Mouse (Mus musculus): ENCODE results near the gene Gucy2c. TPM values are rescaled to one million over a fixed set of nuclear protein-coding genes. Genes with fewer than 3 reads are reported as not detected.

Gucy2c gene
- polyA plus RNA-seq, 1 experiment, result 0.31 TPM

DNA sequence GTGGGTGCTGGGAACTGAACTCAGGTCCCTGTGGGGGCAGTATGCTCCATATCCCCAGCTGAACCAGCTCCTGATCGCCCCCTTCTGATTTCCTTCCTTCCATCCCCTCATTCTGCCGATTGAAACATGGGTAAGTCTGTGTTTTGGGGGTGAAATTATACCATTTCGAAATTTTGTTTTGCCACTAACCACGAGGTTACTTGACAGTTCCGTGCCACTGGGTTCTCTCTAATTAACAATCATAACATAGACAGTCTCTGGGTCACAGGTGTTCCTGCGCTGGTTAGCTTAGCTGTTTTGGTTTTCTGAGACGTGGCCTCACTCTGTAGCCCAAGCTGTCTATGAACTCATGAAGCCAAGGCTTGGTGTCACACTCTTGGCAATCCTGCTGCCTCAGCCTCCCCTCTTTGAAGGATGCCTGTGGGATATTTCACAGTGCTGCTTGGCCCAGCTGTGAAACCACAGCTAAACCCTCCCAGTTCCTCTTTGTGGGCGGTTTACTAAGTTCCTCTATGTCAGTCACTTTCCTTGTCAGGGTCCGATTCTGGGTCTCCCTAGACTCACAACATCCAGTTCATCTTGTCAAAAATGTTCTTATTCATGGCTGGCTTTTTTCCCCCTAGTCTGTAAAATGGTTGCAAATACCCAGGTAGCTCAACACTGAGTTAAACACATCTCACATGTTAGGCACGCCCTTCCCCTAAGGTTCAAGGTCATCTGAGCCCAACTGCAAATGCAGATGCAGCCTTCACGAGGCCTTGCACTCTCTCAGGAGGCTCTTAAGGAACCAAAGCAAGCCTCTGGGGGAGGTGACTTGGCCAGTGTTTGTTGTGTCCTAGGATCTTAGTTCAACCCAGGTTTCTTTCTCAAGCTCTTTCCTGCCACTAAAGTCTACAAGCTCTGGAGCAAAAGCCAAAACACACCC, 97.9 kb downstream of the Gucy2c start:
- H3K4me1 ChIP-seq (replicated peaks; ENCODE audit: control insufficient read depth, insufficient read depth, low read length), result peaks cover 5% of the 10 kb centered on the region
- H3K27me3 ChIP-seq (ENCODE audit: control insufficient read depth, insufficient read depth, low read length), result no peaks in the 10 kb centered on the region
- DNase-seq, result peak; percentile 22
- TF ChIP-seq CTCF (IDR thresholded peaks at IDR 0.05; ENCODE audit: borderline replicate concordance, control insufficient read depth, extremely low read depth, insufficient read depth, low read length, poor library complexity) (no peak), POLR2A (IDR thresholded peaks at IDR 0.05; ENCODE audit: control insufficient read depth, extremely low read depth, insufficient read depth, low read length, poor library complexity) (no peak)
- H3K36me3 ChIP-seq (ENCODE audit: control insufficient read depth, insufficient read depth, low read length), result no peaks in the 10 kb centered on the region
- 13% methylated on average over 11 of the region's 11 CpGs for WGBS
- H3K4me3 ChIP-seq (ENCODE audit: control insufficient read depth, insufficient read depth, low read length), result no peak overlapping the region
- peak overlapping the region; percentile 16; the same call in 1 of the 2 replicates for H3K27ac ChIP-seq (ENCODE audit: control insufficient read depth, insufficient read depth, low read length)

DNA sequence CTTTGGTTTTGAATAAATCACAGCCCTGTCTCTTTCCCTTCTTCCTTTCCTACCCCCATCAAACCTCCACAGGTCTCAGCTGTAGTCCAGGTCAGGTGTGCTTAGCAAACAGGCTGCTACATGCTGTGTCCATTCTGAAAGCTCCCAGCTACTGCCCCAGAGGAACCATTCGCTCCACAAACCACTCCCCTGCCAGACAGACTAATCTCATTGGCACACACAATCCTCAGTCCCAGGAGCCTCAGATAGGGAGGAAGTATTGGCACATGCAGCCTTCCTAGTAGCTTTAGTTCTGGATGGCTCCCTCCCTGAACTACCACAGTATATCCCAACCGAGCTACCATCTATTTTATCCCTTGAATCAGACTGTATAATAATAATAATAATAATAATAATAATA, 102.2 kb downstream of the Gucy2c start:
- TF ChIP-seq POLR2A (IDR thresholded peaks at IDR 0.05; ENCODE audit: control insufficient read depth, extremely low read depth, insufficient read depth, low read length, poor library complexity), result no peak
- TF ChIP-seq CTCF (IDR thresholded peaks at IDR 0.05; ENCODE audit: borderline replicate concordance, control insufficient read depth, extremely low read depth, insufficient read depth, low read length, poor library complexity), result no peak
- no peaks in the 10 kb centered on the region for H3K27me3 ChIP-seq (ENCODE audit: control insufficient read depth, insufficient read depth, low read length)
- WGBS, result 87% methylated on average over 2 of the region's 2 CpGs
- DNase-seq, result no peak
- no peaks in the 10 kb centered on the region for H3K36me3 ChIP-seq (ENCODE audit: control insufficient read depth, insufficient read depth, low read length)
- H3K4me1 ChIP-seq (replicated peaks; ENCODE audit: control insufficient read depth, insufficient read depth, low read length), result peaks cover 5% of the 10 kb centered on the region
- no peak overlapping the region for H3K27ac ChIP-seq (ENCODE audit: control insufficient read depth, insufficient read depth, low read length)
- no peak overlapping the region for H3K4me3 ChIP-seq (ENCODE audit: control insufficient read depth, insufficient read depth, low read length)

DNA sequence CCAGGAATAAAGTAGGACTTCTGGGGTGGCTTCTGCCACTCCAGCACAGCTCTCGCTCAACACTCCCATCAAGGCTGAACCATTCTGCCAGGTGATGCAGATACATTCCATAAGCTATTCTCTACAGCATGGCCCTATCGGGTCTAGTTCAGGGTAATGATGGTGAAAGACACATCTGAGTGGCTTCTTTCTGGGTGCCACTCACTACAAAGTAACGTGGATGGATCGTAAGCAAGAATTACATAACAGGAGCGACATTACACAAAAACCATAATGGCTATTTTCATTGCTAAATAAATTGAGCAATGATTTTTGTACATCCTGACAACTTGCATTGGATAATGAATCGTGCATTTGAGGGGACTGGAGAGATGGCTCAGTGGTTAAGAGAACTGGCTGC, 106.6 kb downstream of the Gucy2c start:
- TF ChIP-seq CTCF (IDR thresholded peaks at IDR 0.05; ENCODE audit: borderline replicate concordance, control insufficient read depth, extremely low read depth, insufficient read depth, low read length, poor library complexity) (no peak), POLR2A (IDR thresholded peaks at IDR 0.05; ENCODE audit: control insufficient read depth, extremely low read depth, insufficient read depth, low read length, poor library complexity) (no peak)
- no peak overlapping the region for H3K27ac ChIP-seq (ENCODE audit: control insufficient read depth, insufficient read depth, low read length)
- H3K4me1 ChIP-seq (replicated peaks; ENCODE audit: control insufficient read depth, insufficient read depth, low read length), result no peaks in the 10 kb centered on the region
- H3K36me3 ChIP-seq (ENCODE audit: control insufficient read depth, insufficient read depth, low read length), result no peaks in the 10 kb centered on the region
- 96% methylated on average over 6 of the region's 6 CpGs for WGBS
- no peaks in the 10 kb centered on the region for H3K27me3 ChIP-seq (ENCODE audit: control insufficient read depth, insufficient read depth, low read length)
- H3K4me3 ChIP-seq (ENCODE audit: control insufficient read depth, insufficient read depth, low read length), result no peak overlapping the region
- DNase-seq, result no peak

DNA sequence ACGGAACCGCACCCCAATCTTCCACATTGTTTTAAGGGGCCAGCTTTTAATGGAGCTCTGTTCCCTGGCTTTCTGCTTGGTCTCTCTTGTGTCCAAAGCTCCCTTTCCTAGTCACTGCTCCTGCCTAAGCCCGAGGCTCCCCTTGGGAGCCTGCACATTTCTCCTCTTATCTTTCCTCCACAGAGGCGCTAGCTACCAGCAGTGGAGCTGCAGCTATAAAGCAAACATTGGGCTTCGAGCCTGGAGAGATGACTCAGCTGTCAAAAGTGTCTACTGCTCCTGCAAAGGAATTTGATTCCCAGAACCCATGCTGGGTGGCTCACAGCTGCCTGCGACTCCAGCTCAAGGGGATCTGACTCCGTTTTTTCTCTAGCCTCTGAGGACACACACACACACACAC, 109.1 kb downstream of the Gucy2c start:
- H3K4me1 ChIP-seq (replicated peaks; ENCODE audit: control insufficient read depth, insufficient read depth, low read length), result no peaks in the 10 kb centered on the region
- no peak for DNase-seq
- WGBS, result 75% methylated on average over 7 of the region's 7 CpGs
- no peak overlapping the region for H3K4me3 ChIP-seq (ENCODE audit: control insufficient read depth, insufficient read depth, low read length)
- no peak overlapping the region for H3K27ac ChIP-seq (ENCODE audit: control insufficient read depth, insufficient read depth, low read length)
- H3K36me3 ChIP-seq (ENCODE audit: control insufficient read depth, insufficient read depth, low read length), result no peaks in the 10 kb centered on the region
- no peak for TF ChIP-seq CTCF (IDR thresholded peaks at IDR 0.05; ENCODE audit: borderline replicate concordance, control insufficient read depth, extremely low read depth, insufficient read depth, low read length, poor library complexity)
- no peak for TF ChIP-seq POLR2A (IDR thresholded peaks at IDR 0.05; ENCODE audit: control insufficient read depth, extremely low read depth, insufficient read depth, low read length, poor library complexity)
- no peaks in the 10 kb centered on the region for H3K27me3 ChIP-seq (ENCODE audit: control insufficient read depth, insufficient read depth, low read length)

DNA sequence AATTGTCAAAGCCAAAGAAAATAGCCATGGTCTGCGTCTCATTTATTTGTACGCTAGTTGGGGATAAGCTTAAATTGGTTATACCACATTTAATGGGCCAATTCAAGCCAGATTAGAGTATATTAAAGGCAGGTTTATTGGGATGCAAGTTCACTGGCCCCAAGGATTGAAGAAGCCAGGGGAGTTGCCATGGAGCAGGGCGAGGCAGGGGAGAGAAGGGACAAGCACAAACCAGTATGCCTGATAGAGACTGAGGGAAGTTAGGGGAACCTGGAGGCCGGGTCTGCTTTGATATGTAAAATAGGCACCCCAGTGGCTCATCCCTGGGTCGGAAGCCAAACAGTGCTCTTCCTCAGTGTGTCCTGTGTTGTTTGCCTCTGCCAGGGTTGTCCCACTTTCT, 112.3 kb downstream of the Gucy2c start:
- WGBS, result 92% methylated on average over 5 of the region's 5 CpGs

DNA sequence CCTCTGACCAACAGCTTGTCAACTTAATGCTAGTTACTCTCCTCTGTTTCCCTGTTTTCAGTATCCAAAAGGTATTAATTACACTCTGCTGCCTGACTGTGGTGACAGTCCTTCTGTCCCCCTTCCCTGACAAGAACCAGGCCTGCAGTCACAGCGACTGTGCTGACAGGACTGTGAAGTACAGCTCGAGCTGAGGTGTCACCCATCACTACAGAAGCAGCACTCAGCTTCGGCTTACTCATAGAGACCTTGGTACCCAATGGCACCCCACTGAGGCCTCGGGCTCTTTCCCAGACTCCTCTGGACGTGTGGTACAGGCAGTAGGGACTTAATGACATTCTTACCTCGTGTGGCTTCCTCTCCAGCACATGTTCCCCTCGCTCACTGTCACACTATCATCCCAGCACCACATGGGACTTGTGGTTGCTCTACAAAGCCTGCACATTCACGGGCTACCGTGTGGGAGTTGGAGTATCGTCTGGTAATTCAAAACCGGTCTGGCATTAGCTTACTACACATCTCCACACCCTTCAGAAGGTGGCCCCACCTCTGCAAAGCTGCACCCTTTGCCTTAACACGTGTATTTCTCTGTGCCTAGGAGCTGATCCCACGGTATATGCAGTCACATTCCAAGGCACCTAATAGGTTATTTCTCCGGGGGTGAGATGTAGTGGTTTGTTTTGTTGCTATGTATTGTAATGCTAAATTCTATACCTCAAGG, 113.1 kb downstream of the Gucy2c start:
- WGBS, result 56% methylated on average over 14 of the region's 14 CpGs
- TF ChIP-seq CTCF (IDR thresholded peaks at IDR 0.05; ENCODE audit: borderline replicate concordance, control insufficient read depth, extremely low read depth, insufficient read depth, low read length, poor library complexity) (no peak), POLR2A (IDR thresholded peaks at IDR 0.05; ENCODE audit: control insufficient read depth, extremely low read depth, insufficient read depth, low read length, poor library complexity) (no peak)

More for the DNA sequence above, 112.3 kb downstream of the Gucy2c start:
- no peak for TF ChIP-seq CTCF (IDR thresholded peaks at IDR 0.05; ENCODE audit: borderline replicate concordance, control insufficient read depth, extremely low read depth, insufficient read depth, low read length, poor library complexity)
- no peak for TF ChIP-seq POLR2A (IDR thresholded peaks at IDR 0.05; ENCODE audit: control insufficient read depth, extremely low read depth, insufficient read depth, low read length, poor library complexity)
- Histone ChIP-seq H3K27me3 (ENCODE audit: control insufficient read depth, insufficient read depth, low read length) (no peaks in the 10 kb centered on the region), H3K36me3 (ENCODE audit: control insufficient read depth, insufficient read depth, low read length) (no peaks in the 10 kb centered on the region), H3K4me3 (ENCODE audit: control insufficient read depth, insufficient read depth, low read length) (no peak overlapping the region), H3K4me1 (replicated peaks; ENCODE audit: control insufficient read depth, insufficient read depth, low read length) (no peaks in the 10 kb centered on the region), H3K27ac (ENCODE audit: control insufficient read depth, insufficient read depth, low read length) (no peak overlapping the region)
- no peak for DNase-seq

More for the DNA sequence above, 113.1 kb downstream of the Gucy2c start:
- H3K27ac ChIP-seq (ENCODE audit: control insufficient read depth, insufficient read depth, low read length), result no peak overlapping the region
- H3K36me3 ChIP-seq (ENCODE audit: control insufficient read depth, insufficient read depth, low read length), result no peaks in the 10 kb centered on the region
- no peak overlapping the region for H3K4me3 ChIP-seq (ENCODE audit: control insufficient read depth, insufficient read depth, low read length)
- H3K27me3 ChIP-seq (ENCODE audit: control insufficient read depth, insufficient read depth, low read length), result no peaks in the 10 kb centered on the region
- H3K4me1 ChIP-seq (replicated peaks; ENCODE audit: control insufficient read depth, insufficient read depth, low read length), result no peaks in the 10 kb centered on the region
- DNase-seq, result no peak
